Mouse (Mus musculus) cerebellum, adult 11-12 months (tissue): ENCODE results near the gene Slc17a1.
A peak's percentile ranks its signal among the peaks of the same experiment; 100 is the strongest.

Experiments used
- DNase-seq: peaks from one replicate; pipeline ENCODE4 v3.0.0; 2022

The Slc17a1 gene

GRCm38 (mm10) chr13:23892592-23893268 is 25.2 kb downstream of the Slc17a1 start:
- DNase-seq: no peak

GRCm38 (mm10) chr13:23893269-23893593 is 25.7 kb downstream of the Slc17a1 start:
- no peak for DNase-seq

- no peak for DNase-seq
Observed at GRCm38 (mm10) chr13:23898242-23898641, 30.7 kb downstream of the Slc17a1 start.

DNA sequence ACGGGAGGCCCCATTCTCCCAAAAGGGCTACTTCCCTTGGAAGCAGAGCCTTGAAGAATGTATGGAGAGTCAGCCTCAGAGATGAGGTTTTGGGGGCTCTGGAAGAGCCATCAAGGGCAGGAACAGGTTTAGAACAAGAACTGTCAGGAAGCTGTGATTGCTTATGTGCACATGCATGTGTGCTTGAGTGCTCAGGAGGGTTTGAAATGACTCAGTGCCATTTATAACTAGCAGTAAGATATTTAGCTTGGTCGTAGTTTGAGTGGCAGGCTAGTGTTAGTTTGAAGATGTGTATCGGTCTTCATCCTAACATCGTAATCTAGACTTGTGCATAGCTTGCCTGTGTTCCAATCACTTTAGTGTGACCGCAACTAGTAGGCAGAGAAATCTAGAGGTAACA is 39.4 kb downstream of the Slc17a1 start:
- no peak for DNase-seq

DNA sequence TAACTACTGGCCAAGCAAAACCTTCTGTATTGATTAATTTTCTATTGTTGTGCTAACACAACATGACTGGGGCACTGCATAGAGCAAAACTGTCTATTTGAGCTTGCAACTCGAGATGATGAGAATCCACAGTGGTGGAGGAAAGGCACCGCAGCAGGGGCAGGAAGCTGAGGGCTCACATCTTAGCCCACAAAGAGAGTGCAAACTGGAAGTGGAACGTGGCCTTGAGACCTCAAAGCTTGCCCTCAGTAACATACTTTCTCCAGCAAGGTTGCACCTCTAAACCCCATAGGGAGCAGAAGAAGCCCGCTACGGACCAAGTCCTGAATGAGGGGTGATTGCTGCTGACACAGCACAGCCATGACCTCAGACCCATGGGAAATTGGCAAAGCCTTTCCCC is 42.6 kb downstream of the Slc17a1 start:
- DNase-seq: no peak

- no peak for DNase-seq
Observed at GRCm38 (mm10) chr13:23911335-23911734, 43.8 kb downstream of the Slc17a1 start.

- DNase-seq: no peak
Observed at GRCm38 (mm10) chr13:23913791-23914306, 46.3 kb downstream of the Slc17a1 start.

GRCm38 (mm10) chr13:23914376-23915167 is 47.0 kb downstream of the Slc17a1 start, which contains the start of gene Slc17a4:
TSS of gene Slc17a4 (minus strand) at chr13:23915009.
- DNase-seq: no peak

- DNase-seq: no peak
Observed at GRCm38 (mm10) chr13:23916132-23916531, 48.6 kb downstream of the Slc17a1 start.

DNA sequence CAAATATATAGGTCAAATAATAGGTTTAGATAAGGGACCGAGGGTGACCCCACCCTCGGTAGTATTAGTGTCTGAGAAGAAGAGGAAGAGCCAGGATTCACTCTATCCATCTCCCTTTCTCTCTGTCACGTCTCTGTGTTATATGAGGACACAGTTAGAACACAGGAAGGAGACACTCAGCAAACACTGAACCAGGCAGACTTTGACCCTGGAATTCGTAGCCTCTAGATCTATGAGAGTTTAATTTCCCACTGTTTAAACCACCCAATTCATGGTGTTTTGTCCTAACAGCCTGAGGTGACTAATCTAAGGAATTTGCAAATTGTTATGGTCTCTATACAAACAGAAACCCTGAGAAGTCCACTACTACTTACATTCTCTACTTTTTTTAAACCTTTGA is 50.1 kb downstream of the Slc17a1 start:
- no peak for DNase-seq

GRCm38 (mm10) chr13:23925792-23926191 is 58.2 kb downstream of the Slc17a1 start:
- DNase-seq: no peak

GRCm38 (mm10) chr13:23928637-23929036 is 61.1 kb downstream of the Slc17a1 start:
- DNase-seq: no peak

- no peak for DNase-seq
Observed at GRCm38 (mm10) chr13:23930461-23930860, 62.9 kb downstream of the Slc17a1 start.

- DNase-seq: no peak
Observed at GRCm38 (mm10) chr13:23930904-23931303, 63.4 kb downstream of the Slc17a1 start.

GRCm38 (mm10) chr13:23933421-23934210 is 66.1 kb downstream of the Slc17a1 start, which contains the start of gene Hist1h2ba:
TSS of gene Hist1h2ba (minus strand) at chr13:23934156.
- no peak for DNase-seq

DNA sequence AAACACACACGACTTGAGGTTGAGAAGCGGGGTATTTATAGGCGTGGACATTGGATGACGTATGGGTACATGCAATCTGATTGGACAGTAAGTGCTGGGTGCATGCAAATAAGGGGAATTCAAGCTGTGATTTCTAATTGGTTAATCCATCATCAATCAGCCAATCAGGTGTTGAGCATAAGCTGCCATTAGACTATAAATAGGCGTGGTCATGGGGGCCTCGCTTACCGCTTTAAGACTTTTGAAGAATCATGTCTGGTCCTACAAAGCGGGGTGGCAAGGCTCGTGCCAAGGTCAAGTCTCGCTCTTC is 66.6 kb downstream of the Slc17a1 start, which contains the start of gene Hist1h2aa:
Hist1h2aa (plus strand) TSS at position 252 of the 310 bp plus-strand sequence.
- DNase-seq: no peak

GRCm38 (mm10) chr13:23938699-23939098 is 71.1 kb downstream of the Slc17a1 start:
- DNase-seq: peak; percentile 15

DNA sequence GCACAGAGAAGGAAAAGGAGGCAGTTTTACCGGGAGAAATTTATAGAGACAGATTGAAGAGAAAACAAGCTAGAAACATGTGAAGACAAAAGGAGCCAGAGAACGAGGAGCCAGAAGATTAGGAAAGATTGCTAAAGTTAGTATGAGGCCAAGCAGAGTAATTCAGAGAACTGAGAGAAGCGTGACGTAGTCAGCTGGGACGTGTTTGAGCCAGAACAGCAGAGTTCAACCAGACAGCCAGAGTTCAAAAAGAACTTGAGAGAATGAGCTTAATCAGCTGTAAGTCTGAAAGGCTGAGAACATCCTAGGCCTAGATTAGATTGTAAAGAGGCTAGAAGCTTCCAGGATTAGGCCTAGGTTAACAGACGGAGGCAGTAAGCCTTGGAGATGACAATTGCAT is 72.7 kb downstream of the Slc17a1 start:
- DNase-seq: no peak

GRCm38 (mm10) chr13:23942861-23943260 is 75.3 kb downstream of the Slc17a1 start:
- DNase-seq: no peak
